Mouse (Mus musculus) ES-Bruce4 (cell line): ENCODE data around the gene Gpr157.

ENCODE experiments used
- EP300 ChIP-seq: IDR thresholded peaks from 2 replicates; pipeline ENCODE4 v1.6.1; 2011; ENCODE audit warnings: low read depth, low read length; ENCODE audit not compliant: insufficient read depth
- POLR2A ChIP-seq: IDR thresholded peaks from one replicate; pipeline ENCODE4 v1.8.1; 2011; ENCODE audit warnings: low read length; ENCODE audit not compliant: insufficient read depth

DNA sequence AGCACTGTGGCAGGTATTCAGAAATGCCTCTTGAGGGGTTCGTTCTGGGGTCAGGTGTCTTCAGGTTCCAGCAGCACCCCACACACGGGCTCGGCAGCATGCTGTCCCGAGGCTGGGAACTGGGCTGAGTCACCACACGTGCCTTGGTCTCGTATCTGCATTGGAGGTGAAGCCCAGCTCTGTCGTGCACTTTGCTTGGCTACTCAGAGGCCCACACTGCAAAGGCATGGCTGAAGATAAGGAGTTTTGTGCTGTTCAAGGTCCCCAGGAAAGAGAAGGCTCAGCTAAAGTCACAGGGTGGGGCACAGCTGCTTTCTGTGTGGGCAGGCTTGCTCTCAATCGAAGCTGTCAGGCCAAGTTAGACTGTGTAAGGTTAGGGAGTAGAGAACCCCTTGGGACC is 65.3 kb downstream of the Gpr157 start:
- TF ChIP-seq POLR2A (no peak), EP300 (no peak)
